Mouse (Mus musculus) ES-Bruce4 (cell line): ENCODE data around the gene Gm10717. TPM values are rescaled to one million over a fixed set of nuclear protein-coding genes. Genes with fewer than 3 reads are reported as not detected.
"Not testable (repeated sequence)": the region's sequence is repeated elsewhere in the genome, so short reads cannot be mapped to it uniquely, and the experiment has no call there.

Source experiments
- H3K27ac ChIP-seq: 2 replicates; pipeline ENCODE4 v1.5.1; 2012; ENCODE audit warnings: low read length, inconsistent platforms; ENCODE audit not compliant: insufficient read depth
- H3K27me3 ChIP-seq: 2 replicates; pipeline ENCODE4 v1.6.1; 2012; ENCODE audit warnings: mild to moderate bottlenecking, low read length, inconsistent platforms; ENCODE audit not compliant: control insufficient read depth, poor library complexity, insufficient read depth, severe bottlenecking
- H3K36me3 ChIP-seq: 2 replicates; pipeline ENCODE4 v1.6.1; 2012; ENCODE audit warnings: inconsistent platforms, mild to moderate bottlenecking, low read length, moderate library complexity; ENCODE audit not compliant: control insufficient read depth, poor library complexity, insufficient read depth, severe bottlenecking
- H3K4me1 ChIP-seq: one replicate; pipeline ENCODE4 v1.8.1; 2011; ENCODE audit warnings: low read length; ENCODE audit not compliant: control insufficient read depth, insufficient read depth
- H3K4me3 ChIP-seq: 2 replicates; pipeline ENCODE4 v1.5.1; 2011; ENCODE audit warnings: low read depth, mild to moderate bottlenecking, low read length
- H3K9ac ChIP-seq: 2 replicates; pipeline ENCODE4 v1.6.1; 2012; ENCODE audit warnings: low read depth, mild to moderate bottlenecking, inconsistent platforms; ENCODE audit not compliant: poor library complexity, severe bottlenecking
- H3K9me3 ChIP-seq: replicated peaks from 2 replicates; pipeline ENCODE4 v1.6.1; 2012; ENCODE audit warnings: mild to moderate bottlenecking, low read length, inconsistent platforms; ENCODE audit not compliant: control insufficient read depth, poor library complexity, insufficient read depth, severe bottlenecking
- EP300 ChIP-seq: IDR thresholded peaks from 2 replicates; pipeline ENCODE4 v1.6.1; 2011; ENCODE audit warnings: low read depth, low read length; ENCODE audit not compliant: insufficient read depth
- polyA plus RNA-seq: library from polyadenylated mRNA; stranded (reverse); fragments of >200 nt; gene quantifications from 2 replicates; pipeline ENCODE4 v1.2.4, GENCODE M21; 2011; ENCODE audit warnings: low read depth; ENCODE audit not compliant: missing spikeins, insufficient read depth, insufficient read length

Gene Gm10717
- polyA plus RNA-seq = 4.8 and 6.9 TPM in 2 replicates

DNA sequence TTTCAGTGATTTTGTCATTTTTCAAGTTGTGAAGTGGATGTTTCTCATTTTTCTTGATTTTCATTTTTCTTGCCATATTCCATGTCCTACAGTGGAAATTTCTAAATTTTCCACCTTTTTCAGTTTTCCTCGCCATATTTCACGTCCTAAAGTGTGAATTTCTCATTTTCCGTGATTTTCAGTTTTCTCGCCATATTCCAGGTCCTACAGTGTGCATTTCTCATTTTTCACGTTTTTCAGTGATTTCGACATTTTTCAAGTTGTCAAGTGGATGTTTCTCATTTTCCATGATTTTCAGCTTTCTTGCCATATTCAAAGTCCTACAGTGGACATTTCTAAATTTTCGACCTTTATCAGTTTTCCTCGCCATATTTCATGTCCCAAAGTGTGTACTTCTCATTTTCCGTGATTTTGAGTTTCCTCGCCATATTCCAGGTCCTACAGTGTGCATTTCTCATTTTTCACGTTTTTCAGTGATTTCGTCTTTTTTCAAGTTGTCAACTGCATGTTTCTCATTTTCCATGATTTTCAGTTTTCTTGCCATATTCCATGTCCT, at the start of gene Gm10717:
Gene Gm10717 (plus strand): TSS at position 506 of the 556 bp plus-strand sequence.
- not testable (repeated sequence) for H3K27me3 ChIP-seq, H3K4me3 ChIP-seq, H3K4me1 ChIP-seq, H3K9me3 ChIP-seq, H3K27ac ChIP-seq, H3K36me3 ChIP-seq, H3K9ac ChIP-seq

DNA sequence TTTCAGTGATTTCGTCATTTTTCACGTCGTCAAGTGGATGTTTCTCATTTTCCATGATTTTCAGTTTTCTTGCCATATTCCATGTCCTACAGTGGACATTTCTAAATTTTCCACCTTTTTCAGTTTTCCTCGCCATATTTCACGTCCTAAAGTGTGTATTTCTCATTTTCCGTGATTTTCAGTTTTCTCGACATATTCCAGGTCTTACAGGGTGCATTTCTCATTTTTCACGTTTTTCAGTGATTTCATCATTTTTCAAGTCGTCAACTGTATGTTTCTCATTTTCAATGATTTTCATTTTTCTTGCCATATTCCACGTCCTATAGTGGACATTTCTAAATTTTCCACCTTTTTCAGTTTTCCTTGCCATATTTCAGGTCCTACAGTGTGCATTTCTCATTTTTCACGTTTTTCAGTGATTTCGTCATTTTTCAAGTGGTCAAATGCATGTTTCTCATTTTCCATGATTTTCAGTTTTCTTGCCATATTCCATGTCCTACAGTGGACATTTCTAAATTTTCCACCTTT, 24.7 kb upstream of the Gm10717 start, which contains the start of gene Gm10722:
Gene Gm10722 (plus strand): TSS at position 478 of the 528 bp plus-strand sequence.
- H3K27me3 ChIP-seq, H3K27ac ChIP-seq, H3K9ac ChIP-seq, H3K9me3 ChIP-seq, H3K4me3 ChIP-seq, H3K4me1 ChIP-seq, H3K36me3 ChIP-seq: not testable (repeated sequence)

DNA sequence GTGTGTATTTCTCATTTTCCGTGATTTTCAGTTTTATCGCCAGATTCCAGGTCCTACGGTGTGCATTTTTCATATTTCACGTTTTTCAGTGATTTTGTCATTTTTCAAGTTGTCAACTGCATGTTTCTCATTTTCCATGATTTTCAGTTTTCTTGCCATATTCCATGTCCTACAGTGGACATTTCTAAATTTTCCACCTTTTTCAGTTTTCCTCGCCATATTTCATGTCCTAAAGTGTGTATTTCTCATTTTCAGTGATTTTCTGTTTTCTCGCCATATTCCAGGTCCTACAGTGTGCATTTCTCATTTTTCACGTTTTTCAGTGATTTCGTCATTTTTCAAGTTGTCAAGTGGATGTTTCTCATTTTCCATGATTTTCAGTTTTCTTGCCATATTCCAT, 24.2 kb upstream of the Gm10717 start:
- H3K9ac ChIP-seq, H3K4me1 ChIP-seq, H3K9me3 ChIP-seq, H3K4me3 ChIP-seq, H3K36me3 ChIP-seq, H3K27me3 ChIP-seq, H3K27ac ChIP-seq: not testable (repeated sequence)

DNA sequence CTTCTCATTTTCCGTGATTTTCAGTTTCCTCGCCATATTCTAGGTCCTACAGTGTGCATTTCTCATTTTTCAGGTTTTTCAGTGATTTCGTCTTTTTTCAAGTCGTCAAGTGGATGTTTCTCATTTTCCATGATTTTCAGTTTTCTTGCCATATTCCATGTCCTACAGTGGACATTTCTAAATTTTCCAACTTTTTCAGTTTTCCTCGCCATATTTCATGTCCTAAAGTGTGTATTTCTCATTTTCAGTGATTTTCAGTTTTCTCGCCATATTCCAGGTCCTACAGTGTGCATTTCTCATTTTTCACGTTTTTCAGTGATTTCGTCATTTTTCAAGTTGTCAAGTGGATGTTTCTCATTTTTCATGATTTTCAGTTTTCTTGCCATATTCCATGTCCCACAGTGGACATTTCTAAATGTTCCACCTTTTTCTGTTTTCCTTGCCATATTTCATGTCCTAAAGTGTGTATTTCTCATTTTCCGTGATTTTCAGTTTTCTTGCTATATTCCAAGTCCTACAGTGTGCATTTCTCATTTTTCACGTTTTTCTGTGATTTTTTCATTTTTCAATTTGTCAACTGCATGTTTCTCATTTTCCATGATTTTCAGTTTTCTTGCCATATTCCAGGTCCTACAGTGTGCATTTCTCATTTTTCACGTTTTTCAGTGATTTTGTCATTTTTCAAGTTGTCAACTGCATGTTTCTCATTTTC, 23.1 kb upstream of the Gm10717 start:
- H3K4me3 ChIP-seq, H3K9ac ChIP-seq, H3K4me1 ChIP-seq, H3K27me3 ChIP-seq, H3K27ac ChIP-seq, H3K36me3 ChIP-seq, H3K9me3 ChIP-seq: not testable (repeated sequence)
- 0 out of 2 replicates have a peak, but pooled peaks have one; percentile 18 for TF ChIP-seq EP300

DNA sequence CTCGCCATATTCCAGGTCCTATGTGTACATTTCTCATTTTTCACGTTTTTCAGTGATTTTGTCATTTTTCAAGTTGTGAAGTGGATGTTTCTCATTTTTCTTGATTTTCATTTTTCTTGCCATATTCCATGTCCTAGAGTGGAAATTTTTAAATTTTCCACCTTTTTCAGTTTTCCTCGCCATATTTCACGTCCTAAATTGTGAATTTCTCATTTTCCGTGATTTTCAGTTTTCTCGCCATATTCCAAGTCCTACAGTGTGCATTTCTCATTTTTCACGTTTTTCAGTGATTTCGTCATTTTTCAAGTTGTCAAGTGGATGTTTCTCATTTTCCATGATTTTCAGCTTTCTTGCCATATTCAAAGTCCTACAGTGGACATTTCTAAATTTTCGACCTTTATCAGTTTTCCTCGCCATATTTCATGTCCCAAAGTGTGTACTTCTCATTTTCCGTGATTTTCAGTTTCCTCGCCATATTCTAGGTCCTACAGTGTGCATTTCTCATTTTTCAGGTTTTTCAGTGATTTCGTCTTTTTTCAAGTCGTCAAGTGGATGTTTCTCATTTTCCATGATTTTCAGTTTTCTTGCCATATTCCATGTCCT, 22.3 kb upstream of the Gm10717 start, which contains the start of gene Gm11168:
Gene Gm11168 (plus strand): TSS at position 553 of the 603 bp plus-strand sequence.
- not testable (repeated sequence) for H3K4me1 ChIP-seq, H3K36me3 ChIP-seq, H3K27me3 ChIP-seq, H3K9ac ChIP-seq, H3K4me3 ChIP-seq, H3K27ac ChIP-seq
- peaks cover 12% of the 10 kb centered on the region for H3K9me3 ChIP-seq

DNA sequence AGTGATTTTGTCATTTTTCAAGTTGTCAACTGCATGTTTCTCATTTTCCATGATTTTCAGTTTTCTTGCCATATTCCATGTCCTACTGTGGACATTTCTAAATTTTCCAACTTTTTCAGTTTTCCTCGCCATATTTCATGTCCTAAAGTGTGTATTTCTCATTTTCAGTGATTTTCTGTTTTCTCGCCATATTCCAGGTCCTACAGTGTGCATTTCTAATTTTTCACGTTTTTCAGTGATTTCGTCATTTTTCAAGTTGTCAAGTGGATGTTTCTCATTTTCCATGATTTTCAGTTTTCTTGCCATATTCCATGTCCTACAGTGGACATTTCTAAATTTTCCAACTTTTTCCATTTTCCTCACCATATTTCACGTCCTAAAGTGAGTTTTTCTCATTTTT, 19.0 kb upstream of the Gm10717 start:
- not testable (repeated sequence) for H3K27ac ChIP-seq, H3K4me3 ChIP-seq, H3K4me1 ChIP-seq, H3K36me3 ChIP-seq, H3K9ac ChIP-seq, H3K27me3 ChIP-seq
- H3K9me3 ChIP-seq = peaks cover 15% of the 10 kb centered on the region

DNA sequence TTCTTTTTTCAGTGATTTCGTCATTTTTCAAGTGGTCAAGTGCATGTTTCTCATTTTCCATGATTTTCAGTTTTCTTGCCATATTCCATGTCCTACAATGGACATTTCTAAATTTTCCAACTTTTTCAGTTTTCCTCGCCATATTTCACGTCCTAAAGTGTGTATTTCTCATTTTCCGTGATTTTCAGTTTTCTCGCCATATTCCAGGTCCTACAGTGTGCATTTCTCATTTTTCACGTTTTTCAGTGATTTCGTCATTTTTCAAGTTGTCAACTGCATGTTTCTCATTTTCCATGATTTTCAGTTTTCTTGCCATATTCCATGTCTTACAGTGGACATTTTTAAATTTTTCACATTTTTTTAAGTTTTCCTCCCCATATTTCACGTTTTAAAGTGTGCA, 18.6 kb upstream of the Gm10717 start:
- H3K27ac ChIP-seq, H3K36me3 ChIP-seq, H3K27me3 ChIP-seq, H3K9ac ChIP-seq, H3K4me3 ChIP-seq, H3K4me1 ChIP-seq: not testable (repeated sequence)
- peaks cover 15% of the 10 kb centered on the region for H3K9me3 ChIP-seq

DNA sequence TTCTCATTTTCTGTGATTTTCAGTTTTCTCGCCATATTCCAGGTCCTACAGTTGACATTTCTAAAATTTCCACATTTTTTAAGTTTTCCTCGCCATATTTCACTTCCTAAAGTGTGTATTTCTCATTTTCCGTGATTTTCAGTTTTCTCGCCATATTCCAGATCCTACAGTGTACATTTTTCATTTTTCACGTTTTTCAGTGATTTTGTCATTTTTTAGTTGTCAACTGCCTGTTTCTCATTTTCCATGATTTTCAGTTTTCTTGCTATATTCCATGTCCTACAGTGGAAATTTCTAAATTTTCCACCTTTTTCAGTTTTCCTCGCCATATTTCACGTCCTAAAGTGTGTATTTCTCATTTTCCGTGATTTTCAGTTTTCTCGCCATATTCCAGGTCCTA, 17.9 kb upstream of the Gm10717 start:
- not testable (repeated sequence) for H3K27ac ChIP-seq, H3K36me3 ChIP-seq, H3K4me1 ChIP-seq, H3K9ac ChIP-seq, H3K4me3 ChIP-seq, H3K27me3 ChIP-seq
- peaks cover 12% of the 10 kb centered on the region for H3K9me3 ChIP-seq

DNA sequence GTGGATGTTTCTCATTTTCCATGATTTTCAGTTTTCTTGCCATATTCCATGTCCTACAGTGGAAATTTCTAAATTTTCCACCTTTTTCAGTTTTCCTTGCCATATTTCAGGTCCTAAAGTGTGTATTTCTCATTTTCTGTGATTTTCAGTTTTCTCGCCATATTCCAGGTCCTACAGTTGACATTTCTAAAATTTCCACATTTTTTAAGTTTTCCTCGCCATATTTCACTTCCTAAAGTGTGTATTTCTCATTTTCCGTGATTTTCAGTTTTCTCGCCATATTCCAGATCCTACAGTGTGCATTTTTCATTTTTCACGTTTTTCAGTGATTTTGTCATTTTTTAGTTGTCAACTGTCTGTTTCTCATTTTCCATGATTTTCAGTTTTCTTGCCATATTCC, 15.9 kb upstream of the Gm10717 start:
- not testable (repeated sequence) for H3K4me1 ChIP-seq, H3K9me3 ChIP-seq, H3K27me3 ChIP-seq, H3K36me3 ChIP-seq, H3K27ac ChIP-seq, H3K9ac ChIP-seq, H3K4me3 ChIP-seq
